Mouse (Mus musculus): ENCODE data around the gene Mb. TPM values are rescaled to one million over a fixed set of nuclear protein-coding genes. Genes with fewer than 3 reads are reported as not detected.

The Mb gene
- total RNA-seq, 2 experiments from 2014 or later, result 5,214 to 6,251 TPM

GRCm38 (mm10) chr15:76987542-76988094, 62.9 kb downstream of the Mb start:
- no peak for DNase-seq (ENCODE audit: low spot score)

DNA sequence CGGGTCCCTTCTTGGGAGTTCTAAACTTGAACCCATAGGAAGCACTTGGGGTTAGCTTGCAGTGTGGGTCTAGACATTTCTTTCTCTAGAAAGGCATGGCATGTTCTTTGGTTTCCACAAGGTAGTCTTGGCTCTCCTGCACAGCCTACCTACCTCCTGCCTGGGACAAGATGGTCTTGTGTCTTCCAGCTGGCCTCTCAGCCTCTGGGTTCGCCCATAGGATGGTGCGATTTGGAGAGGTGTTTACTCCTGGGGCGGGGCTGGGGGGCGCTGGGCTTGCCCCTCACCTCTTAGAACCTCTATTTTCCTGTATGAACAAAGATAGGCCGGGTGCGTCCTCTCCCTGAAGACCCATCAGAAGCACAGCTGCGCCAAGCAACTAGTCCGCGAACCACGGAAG, 63.3 kb downstream of the Mb start:
- no peak for DNase-seq (ENCODE audit: low spot score)

GRCm38 (mm10) chr15:76982745-76983144, 67.7 kb downstream of the Mb start:
- DNase-seq (ENCODE audit: low spot score), result no peak

- no peak for DNase-seq (ENCODE audit: low spot score)
These were observed 70.7 kb downstream of the Mb start for GRCm38 (mm10) chr15:76979799-76980198.

DNA sequence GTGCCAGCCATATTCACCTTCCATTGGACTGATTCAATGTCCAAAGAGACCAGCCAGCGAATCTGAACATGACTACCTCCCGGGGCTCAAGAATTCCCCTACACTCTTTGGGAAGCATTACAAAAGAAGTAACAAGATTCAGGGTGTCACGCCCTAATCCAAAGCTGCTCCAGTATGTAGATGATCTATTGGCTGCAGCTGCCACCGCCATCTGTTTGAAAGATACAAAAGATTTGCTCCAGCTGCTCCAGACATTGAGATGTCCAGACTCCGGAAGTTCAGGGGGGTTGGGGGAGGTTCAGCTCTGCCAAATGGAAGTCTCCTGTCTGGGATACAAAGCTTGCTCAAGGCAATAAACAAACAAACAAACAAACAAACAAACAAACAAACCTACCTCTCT, 73.9 kb downstream of the Mb start:
- DNase-seq (ENCODE audit: low spot score), result no peak

DNA sequence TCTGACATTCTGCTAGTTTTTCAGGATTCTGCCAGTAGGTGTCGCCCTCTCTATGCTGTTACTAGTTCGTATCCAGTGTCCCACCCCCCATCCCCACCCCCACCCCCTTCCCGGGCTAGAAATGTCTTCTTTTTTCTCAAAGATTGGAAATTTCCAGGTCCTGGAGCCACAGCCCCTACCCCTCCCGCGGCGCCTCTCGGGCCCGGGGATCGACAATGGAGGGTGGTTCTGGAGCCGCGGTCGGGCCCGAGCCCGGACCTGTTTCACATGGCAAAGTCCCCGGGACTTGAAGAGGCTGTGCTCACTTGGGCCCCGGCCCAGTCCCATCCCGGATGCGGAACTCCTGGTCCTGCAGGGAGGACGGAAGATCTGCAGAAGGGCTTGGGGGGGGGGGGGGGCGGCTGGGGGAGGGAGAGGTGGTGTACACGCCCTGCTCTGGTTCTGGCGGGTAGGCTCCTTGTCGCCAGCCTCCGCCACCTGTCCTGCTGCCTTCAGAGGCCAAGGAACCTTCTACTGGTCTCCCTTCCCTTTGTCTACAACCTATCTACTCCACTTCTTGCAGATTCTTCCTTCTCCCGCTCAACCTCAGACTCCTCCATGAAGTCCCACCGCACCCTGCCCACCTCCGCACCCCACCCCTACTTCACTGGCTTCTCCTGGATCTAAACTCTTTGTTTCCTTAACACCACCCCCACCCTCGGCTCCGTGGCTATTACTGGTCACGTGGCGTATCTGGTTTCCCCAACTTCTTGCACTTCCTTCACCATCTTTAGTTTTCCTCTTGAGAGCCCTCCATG, 76.4 kb downstream of the Mb start:
- peak; percentile 87 for DNase-seq (ENCODE audit: low spot score)

- no peak for DNase-seq (ENCODE audit: low spot score)
These were observed 77.1 kb downstream of the Mb start for GRCm38 (mm10) chr15:76973272-76973854.

DNA sequence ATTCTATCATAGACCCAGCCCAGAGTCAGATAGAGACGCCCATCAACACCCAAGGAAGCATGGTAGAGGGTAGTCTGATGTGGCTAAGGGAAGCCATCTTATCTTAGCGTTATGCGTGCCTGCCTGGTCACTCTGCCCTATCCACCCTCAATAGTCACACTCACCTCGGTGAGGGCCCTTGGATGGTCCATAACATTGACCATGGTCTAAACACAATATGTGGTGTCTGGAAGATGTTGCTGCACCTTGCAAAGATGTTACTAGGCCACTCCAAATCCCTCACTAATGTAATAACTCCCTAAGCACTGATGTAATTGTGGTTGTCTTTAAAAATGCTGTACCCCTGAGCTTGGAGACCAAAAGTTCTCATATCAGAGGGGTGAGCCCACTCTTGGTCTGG, 77.8 kb downstream of the Mb start:
- DNase-seq (ENCODE audit: low spot score), result no peak

Other genes starting within 250 kb of the Mb start
- gene Zfp251, start 179.2 kb downstream of the Mb start, total RNA-seq (2021), result 1 to 10 TPM; 5.3 to 5.6 TPM
- under 1 TPM; 0.38 to 0.39 TPM for gene Zfp7, start 171.4 kb downstream of the Mb start, total RNA-seq (2021)
- not detected for gene Gm49527, start 171.3 kb downstream of the Mb start, total RNA-seq (2021)
- 1 to 10 TPM; 1.8 to 2.2 TPM for gene Zfp647, start 125.2 kb downstream of the Mb start, total RNA-seq (2021)
- 10 to 100 TPM; 18.6 to 19.0 TPM for gene 1110038F14Rik, start 102.2 kb downstream of the Mb start, total RNA-seq (2021)
- 10 to 100 TPM; 47.5 to 80.8 TPM for gene Apol6, start 5.9 kb downstream of the Mb start, total RNA-seq (2021)

All from gastrocnemius, adult 18-20 months (tissue).